Mouse (Mus musculus): Measurements from ENCODE around the gene Mcfd2. TPM values are rescaled to one million over a fixed set of nuclear protein-coding genes. Genes with fewer than 3 reads are reported as not detected.

The Mcfd2 gene
- total RNA-seq (2014; rRNA removed) (27.8 and 38.0 TPM in 2 replicates), polyA plus RNA-seq (2015; fragmentation: Nextera tagmentation; extraction: Ambion mirVana) (35.5 and 36.9 TPM in 2 replicates)

DNA sequence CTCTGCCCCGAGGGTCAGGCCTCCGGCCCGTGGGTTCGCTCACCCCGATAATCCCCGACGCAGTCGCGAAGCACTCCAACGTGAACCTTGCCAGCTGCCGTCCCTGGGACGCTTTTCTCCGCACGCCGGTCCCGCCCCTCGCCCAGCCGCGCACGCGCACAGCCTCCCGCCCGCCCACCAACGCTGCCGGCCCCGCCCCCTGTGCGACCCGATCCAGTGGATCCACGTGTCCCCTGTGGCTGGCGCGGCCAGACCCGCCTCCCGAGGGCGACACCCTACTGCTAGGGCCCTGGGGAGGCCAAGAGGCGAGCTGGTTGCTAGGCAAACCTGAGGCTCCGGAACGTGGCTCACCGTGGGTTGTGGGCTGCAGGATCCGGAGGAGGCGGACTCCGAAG is at the start of gene Mcfd2:
Gene Mcfd2 (minus strand): TSS at position 144 of the 395 bp plus-strand sequence.
- under 1% methylated on average over 41 of the region's 41 CpGs for WGBS
- Histone ChIP-seq H3K9ac (replicated peaks; ENCODE audit: low read length, poor library complexity, severe bottlenecking) (peak within 1 kb of the TSS; percentile 91), H3K27me3 (ENCODE audit: insufficient read depth, low read length) (no peaks in the 10 kb centered on the region), H3K36me3 (ENCODE audit: insufficient read depth, low read length) (no peaks in the 10 kb centered on the region), H3K27ac (ENCODE audit: low read depth, low read length) (peak within 1 kb of the TSS; percentile 78), H3K4me2 (ENCODE audit: low read depth, low read length, poor library complexity, severe bottlenecking) (peak within 1 kb of the TSS; percentile 85), H3K4me1 (ENCODE audit: insufficient read depth, low read length) (peaks cover 8% of the 10 kb centered on the region; the same call in 1 of the 2 replicates), H3K4me3 (ENCODE audit: low read depth, low read length) (peak within 1 kb of the TSS; percentile 86), H3K9me3 (ENCODE audit: low read length) (no peaks in the 10 kb centered on the region)
- peak; percentile 41 for TF ChIP-seq CTCF (IDR thresholded peaks at IDR 0.05)
- ATAC-seq (ENCODE audit: low FRiP score) = peak; percentile 90
- DNase-seq (ENCODE audit: low spot score) = peak; percentile 92

DNA sequence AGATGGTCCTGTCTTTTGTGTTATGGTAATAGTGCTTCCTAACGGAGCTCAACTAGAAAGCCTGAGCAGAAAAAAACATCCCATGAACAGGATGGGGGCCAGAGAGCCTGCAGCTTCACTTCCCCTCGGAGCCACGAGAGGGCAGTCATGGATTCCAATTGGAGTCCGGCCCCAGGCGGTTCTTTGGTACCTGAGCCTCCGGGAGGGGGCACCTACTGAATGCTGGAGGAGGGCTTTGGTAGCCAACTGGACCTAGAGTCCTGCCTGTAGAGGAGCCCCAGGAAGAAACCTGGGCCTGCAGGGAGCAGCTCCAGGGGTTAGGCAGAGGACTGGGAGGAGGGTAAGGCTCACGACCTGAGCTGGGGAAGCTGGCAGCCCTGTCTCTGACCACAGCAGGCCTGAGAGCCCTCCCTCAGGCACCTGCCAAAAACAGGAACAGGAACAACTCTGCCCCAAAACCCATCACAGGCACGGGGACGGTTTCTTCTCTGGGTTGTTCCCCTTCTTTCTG is 49.3 kb upstream of the Mcfd2 start:
- H3K4me3 ChIP-seq (ENCODE audit: low read depth, low read length) = no peak overlapping the region
- H3K27me3 ChIP-seq (ENCODE audit: insufficient read depth, low read length) = no peaks in the 10 kb centered on the region
- H3K27ac ChIP-seq (ENCODE audit: low read depth, low read length) = no peak overlapping the region
- H3K4me1 ChIP-seq (ENCODE audit: insufficient read depth, low read length) = no peaks in the 10 kb centered on the region
- DNase-seq (ENCODE audit: low spot score) = peak; percentile 88
- peak; percentile 45 for ATAC-seq (ENCODE audit: low FRiP score)
- peak; percentile 94 for TF ChIP-seq CTCF (IDR thresholded peaks at IDR 0.05)
- no peak overlapping the region for H3K9ac ChIP-seq (replicated peaks; ENCODE audit: low read length, poor library complexity, severe bottlenecking)
- 11% methylated on average over 9 of the region's 9 CpGs for WGBS
- no peaks in the 10 kb centered on the region for H3K36me3 ChIP-seq (ENCODE audit: insufficient read depth, low read length)
- H3K4me2 ChIP-seq (ENCODE audit: low read depth, low read length, poor library complexity, severe bottlenecking) = 0 out of 2 replicates have a peak overlapping the region, but pooled peaks have one; percentile 12
- H3K9me3 ChIP-seq (ENCODE audit: low read length) = no peaks in the 10 kb centered on the region

DNA sequence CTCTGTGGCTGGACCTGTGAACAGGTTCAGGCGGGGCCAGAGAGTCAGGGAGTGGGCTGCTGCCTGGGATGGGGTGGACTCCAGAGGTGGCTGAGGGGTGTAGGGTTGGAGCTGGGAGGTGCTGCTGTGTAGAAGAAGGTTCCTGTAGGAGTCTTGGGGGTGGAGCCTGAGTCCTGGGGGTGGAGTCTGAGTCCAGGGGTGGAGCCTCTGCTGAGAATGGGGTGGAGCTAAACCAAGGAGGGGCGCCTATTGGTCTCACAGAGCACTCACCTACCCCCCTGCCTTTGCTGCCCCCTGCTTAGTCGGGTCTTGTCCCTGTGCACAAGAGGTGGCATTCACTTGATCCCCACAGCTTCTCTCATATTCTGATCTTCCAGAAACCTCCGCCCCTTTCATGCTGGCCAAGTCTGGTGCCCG is 48.8 kb upstream of the Mcfd2 start:
- 0 out of 2 replicates have a peak overlapping the region, but pooled peaks have one; percentile 12 for H3K4me2 ChIP-seq (ENCODE audit: low read depth, low read length, poor library complexity, severe bottlenecking)
- WGBS = 61% methylated on average over 5 of the region's 5 CpGs
- no peak for TF ChIP-seq CTCF (IDR thresholded peaks at IDR 0.05)
- peak; percentile 56; the same call in 1 of the 2 replicates for ATAC-seq (ENCODE audit: low FRiP score)
- no peak for DNase-seq (ENCODE audit: low spot score)
- no peak overlapping the region for H3K9ac ChIP-seq (replicated peaks; ENCODE audit: low read length, poor library complexity, severe bottlenecking)
- H3K4me1 ChIP-seq (ENCODE audit: insufficient read depth, low read length) = no peaks in the 10 kb centered on the region
- H3K4me3 ChIP-seq (ENCODE audit: low read depth, low read length) = no peak overlapping the region
- no peaks in the 10 kb centered on the region for H3K9me3 ChIP-seq (ENCODE audit: low read length)
- H3K36me3 ChIP-seq (ENCODE audit: insufficient read depth, low read length) = peaks cover under 1% of the 10 kb centered on the region; the same call in 1 of the 2 replicates
- H3K27ac ChIP-seq (ENCODE audit: low read depth, low read length) = no peak overlapping the region
- H3K27me3 ChIP-seq (ENCODE audit: insufficient read depth, low read length) = no peaks in the 10 kb centered on the region

DNA sequence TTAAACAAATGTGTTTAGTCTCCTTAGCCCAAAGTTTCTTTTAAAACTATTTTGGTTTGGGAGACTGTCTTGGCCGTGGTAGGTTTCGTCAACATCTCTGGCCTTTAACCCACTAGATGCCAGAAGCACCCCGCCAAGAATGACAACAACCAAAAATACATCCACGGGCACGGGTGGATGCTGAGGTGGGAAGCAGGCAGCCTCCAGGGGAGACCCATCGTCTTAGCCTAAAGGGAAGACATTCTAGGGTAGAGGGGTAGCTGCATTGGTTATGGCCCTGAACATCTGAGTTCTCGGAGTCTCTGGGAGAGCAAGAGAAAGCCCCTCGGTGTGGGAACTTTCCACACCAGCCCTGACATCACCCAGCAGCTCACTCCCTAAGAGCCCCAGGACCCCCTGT is 48.4 kb upstream of the Mcfd2 start:
- peaks cover 5% of the 10 kb centered on the region; the same call in 1 of the 2 replicates for H3K36me3 ChIP-seq (ENCODE audit: insufficient read depth, low read length)
- H3K27me3 ChIP-seq (ENCODE audit: insufficient read depth, low read length) = no peaks in the 10 kb centered on the region
- no peak for ATAC-seq (ENCODE audit: low FRiP score)
- WGBS = 90% methylated on average over 8 of the region's 8 CpGs
- no peak overlapping the region for H3K4me2 ChIP-seq (ENCODE audit: low read depth, low read length, poor library complexity, severe bottlenecking)
- H3K9ac ChIP-seq (replicated peaks; ENCODE audit: low read length, poor library complexity, severe bottlenecking) = no peak overlapping the region
- H3K9me3 ChIP-seq (ENCODE audit: low read length) = no peaks in the 10 kb centered on the region
- TF ChIP-seq CTCF (IDR thresholded peaks at IDR 0.05) = no peak
- H3K4me3 ChIP-seq (ENCODE audit: low read depth, low read length) = no peak overlapping the region
- no peaks in the 10 kb centered on the region for H3K4me1 ChIP-seq (ENCODE audit: insufficient read depth, low read length)
- no peak overlapping the region for H3K27ac ChIP-seq (ENCODE audit: low read depth, low read length)
- DNase-seq (ENCODE audit: low spot score) = no peak

DNA sequence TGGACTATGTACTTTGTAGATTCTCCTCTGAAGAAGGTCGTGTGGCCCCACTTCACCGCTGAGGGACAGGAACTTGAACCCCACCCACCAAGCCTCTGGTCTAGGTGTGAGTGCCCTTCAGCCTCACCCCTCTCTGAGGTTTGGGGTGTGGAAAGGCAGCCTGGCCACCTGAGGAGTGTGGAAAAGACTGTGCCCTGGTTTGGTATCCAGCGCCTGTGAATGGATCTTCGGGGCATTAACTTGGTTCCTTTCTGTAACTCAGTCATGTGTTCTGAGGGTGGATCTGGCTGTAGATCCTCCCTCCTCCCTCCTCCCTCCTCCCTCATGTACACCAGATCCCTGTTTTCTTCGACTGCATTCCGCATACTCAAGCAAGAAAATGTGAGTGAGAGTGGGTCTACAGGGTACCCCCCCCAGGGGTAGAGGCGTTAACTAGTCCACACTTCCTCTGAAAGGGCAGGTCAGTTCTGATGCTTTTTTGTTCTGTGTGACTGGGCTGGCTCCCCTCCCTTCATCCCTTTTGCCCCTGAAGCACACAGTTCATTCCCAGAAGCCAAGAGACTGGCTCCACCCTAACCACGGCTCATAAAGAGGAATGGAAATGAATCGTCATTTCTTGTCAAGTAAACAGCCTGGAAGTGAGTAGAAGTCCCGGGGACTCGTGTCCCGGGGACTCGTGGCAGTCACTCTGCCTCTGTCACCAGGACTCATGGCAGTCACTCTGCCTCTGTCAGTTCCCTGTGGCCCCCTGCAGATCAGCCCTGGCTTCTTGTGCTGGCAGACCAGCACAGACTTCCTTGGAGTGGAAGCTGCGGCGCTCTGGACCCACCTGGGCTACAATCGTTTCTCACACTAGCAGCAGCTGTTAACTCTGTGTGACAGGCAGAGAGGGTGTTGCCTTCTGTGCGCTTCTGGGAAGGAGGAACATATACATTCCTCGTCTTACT is 47.5 kb upstream of the Mcfd2 start:
- no peak overlapping the region for H3K4me2 ChIP-seq (ENCODE audit: low read depth, low read length, poor library complexity, severe bottlenecking)
- no peak overlapping the region for H3K27ac ChIP-seq (ENCODE audit: low read depth, low read length)
- TF ChIP-seq CTCF (IDR thresholded peaks at IDR 0.05) = no peak
- no peaks in the 10 kb centered on the region for H3K27me3 ChIP-seq (ENCODE audit: insufficient read depth, low read length)
- DNase-seq (ENCODE audit: low spot score) (no peak), ATAC-seq (ENCODE audit: low FRiP score) (no peak)
- H3K4me3 ChIP-seq (ENCODE audit: low read depth, low read length) = no peak overlapping the region
- H3K9me3 ChIP-seq (ENCODE audit: low read length) = no peaks in the 10 kb centered on the region
- H3K36me3 ChIP-seq (ENCODE audit: insufficient read depth, low read length) = peaks cover 5% of the 10 kb centered on the region; the same call in 1 of the 2 replicates
- no peaks in the 10 kb centered on the region for H3K4me1 ChIP-seq (ENCODE audit: insufficient read depth, low read length)
- no peak overlapping the region for H3K9ac ChIP-seq (replicated peaks; ENCODE audit: low read length, poor library complexity, severe bottlenecking)
- WGBS = 63% methylated on average over 18 of the region's 18 CpGs

DNA sequence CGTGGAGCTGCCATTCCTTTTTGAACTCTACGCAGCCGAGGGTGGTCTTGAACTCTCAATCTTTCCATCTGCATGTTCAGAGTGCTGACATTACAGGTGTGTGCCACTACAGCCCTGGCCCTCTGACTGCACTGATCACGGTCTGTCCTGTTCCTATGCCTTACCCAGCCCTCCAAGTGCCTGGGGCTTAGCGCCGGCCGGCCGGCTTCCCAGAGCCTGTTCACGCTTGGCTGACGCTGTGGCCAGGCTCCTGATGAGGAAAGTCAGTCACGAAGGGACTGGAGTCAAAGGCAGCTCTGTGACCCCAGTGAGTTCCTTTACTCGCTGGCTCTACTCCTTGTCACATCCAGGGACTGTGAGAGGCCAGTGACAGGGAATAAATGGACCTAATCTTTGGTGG is 46.6 kb upstream of the Mcfd2 start:
- H3K4me2 ChIP-seq (ENCODE audit: low read depth, low read length, poor library complexity, severe bottlenecking) = no peak overlapping the region
- WGBS = 34% methylated on average over 12 of the region's 12 CpGs
- H3K36me3 ChIP-seq (ENCODE audit: insufficient read depth, low read length) = peaks cover 5% of the 10 kb centered on the region; the same call in 1 of the 2 replicates
- DNase-seq (ENCODE audit: low spot score) = no peak
- H3K9me3 ChIP-seq (ENCODE audit: low read length) = no peaks in the 10 kb centered on the region
- H3K4me3 ChIP-seq (ENCODE audit: low read depth, low read length) = no peak overlapping the region
- no peak for TF ChIP-seq CTCF (IDR thresholded peaks at IDR 0.05)
- no peaks in the 10 kb centered on the region for H3K27me3 ChIP-seq (ENCODE audit: insufficient read depth, low read length)
- no peak for ATAC-seq (ENCODE audit: low FRiP score)
- no peak overlapping the region for H3K9ac ChIP-seq (replicated peaks; ENCODE audit: low read length, poor library complexity, severe bottlenecking)
- no peaks in the 10 kb centered on the region for H3K4me1 ChIP-seq (ENCODE audit: insufficient read depth, low read length)
- no peak overlapping the region for H3K27ac ChIP-seq (ENCODE audit: low read depth, low read length)
